Mouse (Mus musculus) thymus, postnatal 10 days (tissue): ENCODE data around the gene Pard6b.

Source experiments
- DNase-seq, 2 experiments: peaks; one replicate each; pipeline ENCODE4 v3.0.0; 2021; ENCODE audit warnings: low spot score in 2 of 2

Pard6b gene

DNA sequence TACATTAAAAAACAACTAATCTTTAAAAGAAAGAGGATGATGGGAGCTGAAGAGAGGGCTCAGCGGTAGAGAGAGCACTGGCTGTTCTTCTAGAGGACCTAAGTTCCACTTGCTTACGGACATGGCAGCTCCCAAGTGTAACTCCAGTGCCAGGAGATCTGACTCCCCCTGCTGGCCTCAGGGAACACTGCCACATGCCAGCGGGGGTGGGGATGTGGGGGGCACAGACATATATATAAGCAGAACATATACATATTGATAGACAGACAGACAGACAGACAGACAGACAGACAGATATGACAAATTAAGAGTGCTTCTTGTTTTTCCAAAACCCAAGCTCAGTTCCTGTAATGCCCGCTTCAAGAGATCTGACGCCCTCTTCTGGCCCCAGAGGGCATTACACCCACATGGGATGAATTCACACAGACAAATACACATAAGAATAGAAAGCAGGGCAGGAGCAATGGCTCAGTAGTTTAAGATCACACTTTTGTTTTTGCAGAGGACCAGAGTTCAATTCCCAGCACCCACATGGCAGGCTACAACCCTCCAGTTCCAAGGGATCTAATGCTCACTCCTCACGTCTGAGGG is 21.5 kb upstream of the Pard6b start:
- no peak for DNase-seq

DNA sequence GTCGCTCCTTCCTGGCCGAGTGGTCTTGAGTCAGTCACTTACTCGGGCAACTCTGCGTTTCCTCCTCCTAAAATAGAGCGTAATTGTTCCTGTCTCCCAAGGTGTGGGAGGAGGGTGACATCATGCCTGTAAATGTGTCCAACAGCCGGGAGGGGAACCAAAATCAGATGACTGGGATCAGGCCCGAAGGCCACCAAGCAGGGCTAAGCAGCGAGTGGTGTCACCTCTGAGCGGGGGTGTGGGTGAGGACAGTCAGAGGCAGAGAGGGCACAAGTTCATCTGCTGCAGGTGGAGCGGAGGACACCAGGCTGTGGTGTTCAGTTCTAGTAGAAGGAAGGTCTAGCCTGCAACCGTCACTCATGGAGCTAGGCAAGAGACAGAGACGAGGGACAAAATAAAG is 17.1 kb upstream of the Pard6b start:
- no peak for DNase-seq

DNA sequence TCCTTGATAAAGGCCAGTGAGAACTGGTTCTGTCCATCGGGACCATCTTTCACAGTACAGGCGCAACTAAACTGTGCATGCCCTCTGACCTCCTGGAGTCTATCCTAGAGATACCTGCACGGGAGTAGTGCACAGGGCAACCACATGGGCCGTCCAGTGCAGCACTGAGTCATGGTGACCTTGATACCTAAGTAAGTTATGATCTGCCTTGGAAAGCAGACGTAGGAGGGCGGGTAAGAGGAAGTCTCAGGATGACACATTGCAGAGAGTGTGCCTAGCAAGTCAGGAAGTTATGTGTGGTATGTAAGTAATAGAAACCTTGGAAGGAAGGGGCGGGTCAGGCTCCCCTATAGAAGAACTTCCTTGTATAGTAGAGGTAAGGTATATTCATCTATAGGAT is 15.3 kb upstream of the Pard6b start:
- DNase-seq, result no peak

DNA sequence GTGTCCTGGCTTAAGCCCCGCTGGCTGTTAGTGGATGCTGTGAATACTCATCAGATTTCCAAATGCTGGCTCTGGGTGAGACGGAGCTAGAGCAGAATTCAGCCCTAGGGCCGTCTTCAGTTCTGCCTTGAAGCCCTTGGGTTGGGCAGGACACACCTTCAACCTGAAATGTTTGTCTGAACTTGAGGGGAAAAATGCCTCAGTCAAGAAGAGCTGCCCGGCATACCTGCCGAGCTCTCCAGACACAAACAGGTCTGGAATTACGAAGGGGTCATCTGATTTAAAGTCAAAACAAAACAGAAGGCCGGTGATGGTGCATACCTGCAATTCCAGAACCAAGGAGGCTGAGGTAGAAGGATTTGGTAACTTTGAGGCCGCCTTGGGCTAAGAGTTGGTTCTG is 14.0 kb upstream of the Pard6b start:
- no peak for DNase-seq

DNA sequence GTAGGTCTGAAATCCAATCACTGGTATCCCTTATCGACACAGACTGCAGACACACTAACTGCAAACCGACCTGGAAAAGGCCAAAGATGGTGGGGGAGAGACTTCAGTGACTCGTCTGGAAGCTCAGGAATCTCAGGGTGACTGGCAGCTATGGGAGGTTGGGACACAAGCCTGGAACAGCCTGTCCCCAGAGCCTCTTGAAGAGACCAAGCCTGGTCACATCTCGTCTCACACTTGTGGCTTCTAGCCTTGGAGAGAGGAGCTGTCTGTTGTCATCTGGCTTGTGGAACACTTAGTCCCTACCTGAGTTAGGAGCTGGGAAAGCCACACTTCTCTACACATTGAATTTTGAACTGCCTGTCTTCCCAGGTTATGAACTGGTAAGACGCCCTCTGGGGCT is 10.4 kb upstream of the Pard6b start:
- DNase-seq, result no peak

DNA sequence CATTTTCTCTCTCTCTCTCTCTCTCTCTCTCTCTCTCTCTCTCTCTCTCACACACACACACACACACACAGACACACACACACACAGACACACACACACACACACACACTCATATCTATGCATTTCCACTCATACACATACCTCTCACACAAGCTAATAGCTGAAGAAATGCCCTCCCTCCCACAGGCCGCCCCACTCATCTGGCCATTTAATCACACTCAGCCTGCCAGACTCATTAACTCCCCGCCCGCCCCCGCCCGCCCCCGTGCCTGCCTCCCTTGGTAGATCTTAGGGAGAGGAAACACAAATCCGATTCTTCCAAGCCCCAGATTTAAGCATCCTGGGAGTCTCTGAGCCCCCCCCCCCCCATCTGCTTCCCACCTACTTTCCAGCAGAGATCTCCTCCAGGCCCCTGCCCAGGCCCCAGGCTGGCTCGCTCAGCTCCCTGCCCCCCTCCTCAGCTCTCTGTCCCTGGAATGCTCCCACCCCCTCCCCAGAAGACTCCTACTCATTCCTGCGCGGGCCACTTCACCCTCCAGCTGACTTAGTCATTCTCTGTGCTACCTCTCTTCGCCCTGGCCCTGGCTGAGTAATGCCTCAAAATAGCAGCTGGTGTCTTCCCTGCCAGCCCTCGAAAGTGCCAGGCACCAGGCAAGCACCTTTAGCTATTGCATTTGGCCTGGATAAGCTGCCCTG is 8.2 kb upstream of the Pard6b start:
- no peak for DNase-seq

DNA sequence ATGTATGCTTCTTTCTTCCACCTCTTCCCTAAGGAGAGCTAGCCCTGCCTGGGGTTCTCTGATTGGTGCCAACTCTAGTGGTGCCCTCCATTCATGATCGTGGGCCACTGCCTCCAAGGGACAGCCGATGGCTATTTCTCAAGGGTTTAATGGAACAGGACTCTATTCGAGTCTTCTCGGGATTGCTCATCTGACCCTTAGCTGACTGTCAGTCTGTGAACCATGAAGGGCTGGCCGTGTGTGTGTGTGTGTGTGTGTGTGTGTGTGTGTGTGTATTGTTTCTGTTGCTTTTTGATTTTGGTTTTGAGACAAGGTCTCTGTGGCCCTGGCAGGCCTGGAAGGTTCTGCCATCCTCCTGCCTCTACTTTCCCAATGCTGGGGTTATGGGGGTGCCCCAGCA is 7.1 kb upstream of the Pard6b start:
- no peak for DNase-seq

DNA sequence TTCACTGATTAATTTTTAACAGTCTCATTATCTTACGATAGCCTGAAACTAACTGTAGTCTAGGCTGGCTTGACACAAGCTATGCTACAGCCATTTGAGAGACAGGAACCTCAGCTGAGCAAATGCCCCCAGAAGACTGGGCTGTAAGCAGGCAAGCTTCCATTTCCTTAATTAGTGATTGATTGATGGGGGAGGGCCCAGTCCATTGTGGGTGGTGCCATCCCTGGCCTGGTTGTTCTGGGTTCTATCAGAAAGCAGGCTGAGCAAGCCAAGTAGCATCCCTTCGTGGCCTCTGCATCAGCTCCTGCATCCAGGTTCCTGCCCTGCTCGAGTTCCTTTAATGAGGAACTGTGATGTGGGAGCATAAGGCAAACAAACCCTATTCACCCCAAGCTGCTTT is 6.3 kb upstream of the Pard6b start:
- no peak for DNase-seq

DNA sequence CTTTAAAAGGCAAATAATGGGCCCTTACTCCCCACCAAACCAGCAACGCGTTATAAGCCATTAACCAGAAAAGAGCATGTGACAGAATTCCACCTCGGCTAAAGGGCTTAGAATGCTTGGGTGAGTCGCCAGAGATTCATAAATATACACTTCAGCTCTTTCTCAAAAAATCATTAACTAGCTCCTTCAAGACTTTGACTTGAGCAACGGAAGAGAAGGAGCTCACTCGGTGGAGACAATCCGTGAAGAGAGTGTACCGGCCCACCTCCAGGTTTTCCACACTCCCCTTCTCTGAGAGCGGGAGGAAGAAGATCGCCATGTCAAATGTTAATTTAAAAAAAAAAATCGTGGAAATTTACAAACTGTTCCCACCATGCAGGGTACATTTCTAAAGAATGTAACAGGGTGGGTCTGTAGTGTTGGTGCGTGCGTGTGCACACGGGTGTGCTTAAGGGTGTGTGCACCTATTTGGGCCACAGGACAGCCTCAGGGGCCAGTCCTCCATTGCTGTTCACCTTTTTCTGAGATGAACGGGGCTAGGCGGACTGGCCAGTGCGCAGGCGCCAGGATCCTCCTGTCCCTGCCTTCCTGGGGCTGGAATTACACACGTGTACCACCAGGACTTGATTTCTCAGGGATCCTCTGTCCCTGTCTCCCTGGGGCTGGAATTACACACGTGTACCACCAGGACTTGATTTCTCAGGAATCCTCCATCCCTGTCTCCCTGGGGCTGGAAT is 3.8 kb upstream of the Pard6b start:
- DNase-seq, result no peak

DNA sequence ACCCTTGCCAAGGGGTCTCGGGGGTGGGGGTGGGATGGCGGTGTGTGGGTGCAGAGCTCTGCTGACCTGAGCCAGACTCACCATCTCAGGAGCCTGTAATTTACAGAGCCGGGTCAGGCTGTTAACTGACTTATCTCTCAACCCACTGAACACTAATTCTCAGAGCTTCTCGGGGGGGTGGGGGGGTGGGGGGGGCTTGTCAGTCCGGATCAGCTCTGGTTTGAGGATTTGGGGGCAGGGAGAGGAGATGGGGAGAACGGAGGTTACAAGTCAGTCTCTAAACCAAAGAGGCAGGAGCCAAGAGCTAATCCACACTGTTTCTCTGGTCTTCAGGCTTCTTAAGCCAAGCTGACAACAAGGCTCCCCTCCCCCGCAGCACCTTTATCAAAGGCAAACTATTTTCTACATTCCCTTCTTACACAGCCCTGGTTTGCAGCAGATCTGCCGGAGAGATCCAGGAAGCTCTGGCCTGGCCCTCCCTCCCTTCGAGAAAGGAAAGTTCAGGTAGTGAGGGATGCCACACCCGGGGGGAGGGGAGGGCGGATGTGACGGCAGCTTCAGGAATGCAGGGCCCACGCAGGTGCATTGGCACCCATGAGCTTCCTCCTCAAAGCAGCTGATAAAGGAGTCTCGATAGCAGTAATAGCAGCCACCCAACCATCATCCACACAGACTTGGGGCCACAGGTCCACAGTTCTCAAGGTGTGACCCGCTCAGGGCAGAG is 2.5 kb upstream of the Pard6b start:
- no peak for DNase-seq

DNA sequence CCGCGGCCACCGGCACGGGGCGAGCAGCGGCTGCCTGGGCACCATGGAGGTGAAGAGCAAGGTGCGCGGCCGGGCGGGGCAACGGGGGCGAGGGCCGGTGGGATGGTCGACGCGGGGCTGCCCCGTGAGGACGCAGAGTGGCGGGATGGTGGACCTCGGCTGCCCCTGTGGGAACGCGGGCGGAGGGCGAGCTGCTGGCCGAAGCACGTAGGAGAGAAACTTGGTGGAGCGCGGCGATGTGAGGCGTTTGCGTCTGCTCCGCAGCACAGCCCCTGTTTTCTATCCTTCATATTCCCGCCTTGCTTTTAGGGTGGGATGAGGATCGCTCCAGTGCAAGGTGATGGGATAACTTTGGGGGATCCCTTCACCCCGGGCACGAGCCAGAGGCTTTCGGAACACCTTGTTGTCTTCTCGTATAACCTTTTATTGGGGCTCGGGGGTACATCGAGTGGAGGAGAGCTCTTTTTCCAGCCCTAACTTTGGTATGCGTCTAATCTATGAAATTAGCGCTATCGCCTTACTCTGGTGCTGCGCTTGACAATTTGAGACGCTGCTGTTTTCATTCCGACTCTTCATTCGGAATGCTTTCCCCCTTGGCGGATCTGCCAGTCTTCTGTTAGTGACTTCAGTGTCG is 612 bp downstream of the Pard6b start:
- DNase-seq, result peak; percentile 29 to 35

DNA sequence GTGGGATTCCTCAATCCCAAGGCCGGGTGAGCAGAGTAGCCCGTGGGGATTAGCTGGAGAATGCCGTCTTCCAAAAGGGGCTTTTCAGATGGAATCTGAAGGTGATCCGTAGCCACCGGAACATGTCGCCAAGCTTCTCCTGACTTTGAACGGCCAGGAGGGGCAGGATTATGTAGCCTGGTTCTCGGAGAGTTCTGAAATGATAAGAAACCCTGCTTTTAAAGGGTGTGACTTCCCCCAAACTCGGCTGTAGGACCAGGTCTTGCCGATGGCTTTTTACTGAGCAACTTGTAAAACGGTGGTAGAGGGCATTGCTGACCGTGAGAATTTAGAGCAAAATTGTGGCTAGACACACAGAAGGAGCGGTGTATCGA is 1.1 kb downstream of the Pard6b start:
- no peak for DNase-seq

DNA sequence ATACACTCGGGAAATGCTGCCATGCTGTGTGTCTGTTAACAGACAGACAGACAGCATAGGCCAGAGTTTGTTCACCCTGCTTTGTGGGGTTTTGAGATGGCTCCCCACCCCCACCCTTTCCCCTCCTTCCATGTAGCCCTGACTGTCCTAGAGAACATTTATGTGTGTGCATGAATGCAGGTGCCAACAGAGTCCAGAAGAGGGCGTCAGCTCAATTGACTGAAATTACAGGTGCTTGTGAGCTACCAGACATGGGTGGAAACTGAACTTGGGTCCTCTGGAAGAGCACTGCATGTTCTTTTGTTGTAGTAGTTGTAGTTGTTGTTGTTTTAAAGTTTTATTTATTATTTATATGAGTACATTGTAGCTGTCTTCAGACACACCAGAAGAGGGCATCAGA is 2.8 kb downstream of the Pard6b start:
- no peak for DNase-seq

DNA sequence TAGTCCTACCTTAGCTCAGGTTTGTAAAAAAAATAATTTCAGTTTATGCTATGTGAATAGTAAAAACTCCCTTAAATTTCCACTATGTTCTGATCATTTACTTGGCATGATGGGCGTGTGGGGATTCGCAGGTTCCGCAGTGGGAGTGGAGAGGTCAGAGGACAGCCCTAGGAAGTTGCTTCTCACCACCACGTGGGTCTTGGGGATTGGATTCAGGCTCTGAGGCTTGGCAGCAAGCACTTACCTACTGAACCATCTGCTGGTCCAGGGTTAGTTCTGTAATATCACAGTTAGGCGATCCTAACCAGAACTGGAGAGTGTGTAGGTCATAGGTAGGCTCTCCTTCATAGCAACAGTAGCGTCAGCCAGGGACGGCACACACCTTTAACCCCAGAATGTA is 3.4 kb downstream of the Pard6b start:
- no peak for DNase-seq

DNA sequence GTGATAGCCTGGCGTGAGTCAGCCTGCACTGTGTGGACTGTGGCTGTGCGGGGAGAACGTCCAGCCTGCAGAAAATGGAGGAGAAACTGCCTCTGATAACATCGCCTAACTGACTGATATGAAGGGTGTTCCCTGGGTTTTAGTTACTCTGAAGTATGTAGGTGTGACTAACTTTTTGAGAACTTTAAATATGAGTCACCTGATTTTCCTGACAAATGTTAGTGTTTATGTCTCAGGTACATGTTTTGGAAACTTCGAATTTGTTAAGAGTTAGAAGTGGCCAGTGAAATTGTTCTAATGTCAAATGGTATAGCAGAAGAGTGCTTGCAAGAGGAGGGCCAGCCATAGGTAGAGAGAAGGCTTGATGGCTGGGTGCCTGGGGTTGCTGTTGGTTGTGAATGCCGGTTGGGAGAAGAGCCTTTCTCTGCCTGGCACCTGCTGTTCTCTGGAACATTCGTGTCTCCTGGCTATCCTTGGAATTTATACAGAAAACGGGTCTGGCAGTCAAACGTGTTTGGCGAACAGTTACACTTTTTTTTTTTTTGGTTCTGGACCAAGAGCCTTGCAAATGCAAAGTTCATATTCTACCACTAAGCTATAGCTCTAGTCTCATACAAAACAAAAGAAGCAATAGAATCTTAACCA is 4.9 kb downstream of the Pard6b start:
- DNase-seq, result no peak

DNA sequence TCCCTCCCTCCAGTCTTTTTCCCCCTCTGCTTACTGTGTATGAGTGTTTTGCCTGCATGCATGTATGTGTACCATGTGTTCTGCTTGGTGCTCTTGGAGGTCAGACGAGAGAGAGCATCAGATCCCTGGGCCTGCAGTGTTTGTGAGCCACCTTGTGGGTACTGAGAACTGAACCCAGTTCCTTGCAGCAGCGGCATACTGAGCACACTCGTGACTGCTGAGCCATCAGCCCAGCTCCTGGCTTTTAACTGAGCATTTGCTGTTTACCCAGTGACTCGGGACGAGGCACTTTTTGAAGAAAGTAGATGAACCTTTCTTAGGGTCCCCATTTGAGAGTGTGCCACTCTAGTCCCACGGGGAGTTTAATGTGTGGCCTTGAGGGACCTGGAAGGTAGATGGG is 5.5 kb downstream of the Pard6b start:
- DNase-seq, result no peak

DNA sequence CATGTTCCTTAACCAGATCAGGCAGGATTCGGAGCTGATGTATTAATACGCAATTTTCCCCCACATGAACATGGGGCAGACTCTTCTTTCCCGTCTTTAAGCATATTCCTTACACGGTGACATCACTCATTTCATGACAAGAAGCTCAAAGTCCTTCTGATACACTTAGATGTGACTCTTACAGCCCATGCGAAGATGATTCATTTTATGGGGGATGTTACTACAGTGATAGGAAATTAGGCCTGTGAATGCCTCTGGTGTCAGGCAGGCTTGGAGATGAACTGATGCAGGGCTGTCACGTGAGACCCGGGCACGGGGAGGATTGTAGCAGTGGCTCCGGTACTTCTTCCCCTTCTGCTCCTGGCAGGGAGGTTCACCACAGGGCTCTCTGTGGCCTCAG is 6.0 kb downstream of the Pard6b start:
- no peak for DNase-seq

DNA sequence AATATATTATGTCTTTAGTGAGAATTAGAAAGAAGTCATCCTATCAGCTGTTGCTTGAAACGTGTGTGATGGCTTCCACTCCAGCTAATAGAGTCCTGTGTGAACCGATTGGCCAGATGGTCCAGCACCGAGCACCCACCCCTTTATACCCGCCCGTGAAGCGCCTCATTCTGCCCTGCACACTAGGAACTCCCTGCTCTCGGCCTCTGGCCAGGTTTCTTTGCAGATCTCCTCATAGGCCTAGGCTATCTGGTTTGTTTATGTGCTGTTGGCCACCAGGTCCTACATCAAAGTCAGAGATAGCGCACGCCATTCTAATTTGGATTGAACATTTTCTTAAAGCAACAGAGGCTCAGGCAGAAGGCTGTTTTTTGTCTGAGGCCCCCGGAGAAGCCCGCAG is 10.8 kb downstream of the Pard6b start:
- DNase-seq, result no peak

DNA sequence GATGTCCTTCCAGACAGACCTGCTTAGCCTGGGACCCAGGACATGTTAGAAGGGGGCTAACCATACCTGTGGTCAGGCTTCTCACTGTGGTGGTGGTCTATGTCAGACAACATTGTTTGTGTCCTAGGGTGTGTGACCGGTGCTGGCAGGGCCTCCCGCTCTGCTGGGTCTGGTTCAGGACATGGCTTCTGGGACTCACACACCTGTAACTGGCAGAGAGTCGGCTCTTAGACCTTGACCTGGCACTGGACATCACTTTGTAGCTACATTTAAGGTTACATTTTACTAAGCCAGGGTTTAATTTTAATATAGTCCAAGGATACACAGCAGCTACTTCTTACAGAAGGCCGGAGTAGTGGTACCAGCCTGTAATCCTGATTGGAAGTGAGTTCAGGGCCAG is 12.3 kb downstream of the Pard6b start:
- no peak for DNase-seq

DNA sequence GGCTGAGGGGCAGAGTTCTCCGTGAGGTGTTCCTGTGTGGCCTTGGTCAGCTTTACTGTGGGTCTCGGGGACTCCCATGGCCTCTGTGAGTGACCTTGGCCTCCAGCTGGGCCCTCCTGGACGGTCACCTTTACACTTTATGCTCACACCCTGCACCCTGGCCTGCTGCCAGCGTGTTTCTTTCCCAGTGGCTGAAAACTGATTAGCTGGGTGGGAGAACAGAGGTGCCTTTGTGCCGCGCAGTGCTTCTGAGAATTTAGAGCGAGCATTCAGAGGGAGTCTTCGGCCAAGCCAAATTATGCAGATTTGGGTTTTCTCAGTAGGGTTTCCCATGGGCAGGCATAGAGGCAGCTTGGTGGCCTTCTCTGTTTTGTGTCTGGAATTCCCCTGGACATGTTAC is 14.3 kb downstream of the Pard6b start:
- no peak for DNase-seq

DNA sequence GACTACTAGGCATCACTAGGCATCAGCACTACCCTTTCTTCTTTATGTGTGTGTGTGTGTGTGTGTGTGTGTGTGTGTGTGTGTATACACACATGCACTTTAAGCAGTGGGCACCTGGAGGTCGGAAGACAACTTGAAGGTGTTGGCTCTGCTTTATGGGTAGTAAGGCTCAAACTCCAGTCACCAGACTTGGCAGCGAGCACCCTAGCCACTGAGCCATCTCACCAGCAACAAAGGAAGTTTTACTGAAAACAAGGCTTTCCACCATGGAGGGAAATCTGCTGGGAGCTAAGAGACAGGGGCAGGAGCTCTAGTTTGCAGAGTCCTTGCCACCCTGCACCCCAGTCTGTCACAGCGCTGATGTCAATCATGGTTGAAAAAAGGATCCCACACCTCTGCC is 15.7 kb downstream of the Pard6b start:
- no peak for DNase-seq

DNA sequence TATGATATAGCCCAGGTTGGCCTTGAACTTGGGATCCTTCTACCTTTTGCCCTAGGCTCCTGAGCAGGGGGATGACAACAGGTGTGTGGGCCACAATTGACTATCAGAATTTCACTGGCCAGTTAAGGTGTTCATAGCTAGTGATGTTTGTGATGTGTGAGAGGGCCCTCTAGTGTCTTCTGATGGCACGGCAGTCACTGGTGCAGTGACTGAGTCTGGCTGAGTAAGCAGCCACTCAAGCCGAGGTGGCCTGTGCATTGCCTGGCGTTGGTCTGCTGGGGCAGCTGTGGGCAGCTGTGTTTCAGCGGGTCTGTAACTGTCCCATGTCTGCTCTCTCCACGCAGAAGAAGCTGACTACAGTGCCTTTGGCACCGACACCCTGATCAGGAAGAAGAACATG is 17.2 kb downstream of the Pard6b start:
- DNase-seq, result no peak
